Mouse (Mus musculus): ENCODE data around the gene Tec.

Gene Tec

GRCm38 (mm10) chr5:72784719-72785118, 83.6 kb downstream of the Tec start:
- DNase-seq (ENCODE audit: low spot score in 2 of 2) = no peak

GRCm38 (mm10) chr5:72783957-72784356, 84.3 kb downstream of the Tec start:
- DNase-seq (ENCODE audit: low spot score in 2 of 2) = no peak

DNA sequence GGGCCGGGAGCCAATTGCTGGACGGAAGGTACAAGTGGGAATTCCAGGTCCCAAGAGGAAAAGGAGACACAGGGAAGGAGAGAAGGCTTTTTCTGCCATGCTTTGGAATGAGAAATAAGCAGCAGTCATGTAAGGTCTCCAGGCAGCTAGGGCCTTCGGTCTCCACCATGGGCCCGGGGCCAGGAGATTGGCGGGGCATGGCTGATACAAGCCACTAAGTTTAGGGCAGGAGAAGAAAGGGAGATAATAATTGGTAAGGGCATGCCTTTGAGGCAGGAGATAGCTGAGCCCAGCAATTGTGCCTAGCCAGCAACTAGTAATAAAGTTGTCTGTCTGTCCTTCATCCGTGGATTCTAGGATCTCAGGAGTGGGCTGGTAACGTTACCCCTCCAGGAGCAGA, 85.2 kb downstream of the Tec start:
- DNase-seq (ENCODE audit: low spot score in 2 of 2) = no peak

- no peak for DNase-seq (ENCODE audit: low spot score in 2 of 2)
These were observed 86.5 kb downstream of the Tec start for GRCm38 (mm10) chr5:72781776-72782175.

DNA sequence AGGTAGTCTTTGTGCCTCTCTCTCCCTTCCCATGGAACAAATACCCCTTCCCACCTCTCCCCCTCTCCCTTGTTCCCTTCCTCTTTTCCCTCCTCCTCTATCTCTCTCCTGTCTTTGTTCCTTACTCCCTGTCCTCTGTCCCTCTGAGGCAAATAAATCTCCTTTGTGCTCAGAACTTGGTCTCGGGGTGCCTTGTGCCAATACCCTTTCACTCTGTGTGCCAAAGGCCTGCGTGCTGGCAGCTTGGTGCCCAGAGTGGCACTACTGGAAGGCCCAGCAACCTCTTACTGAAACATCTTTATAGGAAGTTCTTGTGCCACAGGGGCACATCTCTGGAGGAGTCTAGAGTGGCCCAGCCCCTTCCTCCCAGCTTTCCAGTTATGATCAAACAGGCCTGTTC, 91.7 kb downstream of the Tec start:
- DNase-seq (ENCODE audit: low spot score in 2 of 2) = no peak

- no peak for DNase-seq (ENCODE audit: low spot score in 2 of 2)
These were observed 92.2 kb downstream of the Tec start for GRCm38 (mm10) chr5:72776127-72776526.

- DNase-seq (ENCODE audit: low spot score in 2 of 2) = no peak
These were observed 98.4 kb downstream of the Tec start for GRCm38 (mm10) chr5:72769841-72770240.

DNA sequence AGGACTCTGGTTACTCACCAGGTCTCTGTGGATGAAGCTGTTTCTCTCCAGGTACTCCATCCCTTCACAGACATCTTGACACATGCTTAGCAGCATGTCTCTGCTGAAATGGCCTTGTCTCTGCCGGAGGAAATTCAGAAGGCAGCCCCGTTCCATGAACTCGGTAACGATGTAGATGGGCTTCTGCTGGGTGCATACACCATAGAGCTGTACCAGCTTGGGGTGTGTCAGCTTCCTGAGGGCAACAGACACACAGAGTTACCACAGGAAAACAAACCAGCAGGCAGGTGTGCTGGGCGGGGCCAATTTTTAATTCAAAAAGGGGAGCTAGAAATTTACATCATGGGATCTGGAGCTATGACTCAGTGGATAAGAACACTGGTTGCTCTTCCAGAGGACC, 104.7 kb downstream of the Tec start:
- DNase-seq (ENCODE audit: low spot score in 2 of 2) = no peak

GRCm38 (mm10) chr5:72763025-72763424, 105.3 kb downstream of the Tec start:
- no peak for DNase-seq (ENCODE audit: low spot score in 2 of 2)

GRCm38 (mm10) chr5:72761758-72762157, 106.5 kb downstream of the Tec start:
- DNase-seq (ENCODE audit: low spot score in 2 of 2) = no peak

DNA sequence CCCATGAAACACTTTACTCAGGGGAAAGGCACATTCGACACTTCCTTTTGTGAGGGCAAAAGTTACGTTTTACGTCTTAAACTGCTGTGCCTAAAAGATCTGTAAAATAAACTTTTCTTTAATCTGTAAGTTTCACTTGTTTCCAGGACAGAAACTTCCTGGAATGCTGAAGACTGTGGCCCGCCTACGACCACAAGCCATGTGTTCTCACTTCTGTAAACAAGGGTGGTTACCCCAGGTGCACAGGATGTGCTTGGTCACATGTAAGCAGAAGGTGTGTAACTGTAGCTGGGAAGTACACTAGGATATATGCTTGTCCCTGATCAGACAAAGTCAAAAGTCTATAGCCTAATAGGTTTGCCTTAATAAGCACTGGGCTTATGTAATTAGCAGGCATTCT, 107.0 kb downstream of the Tec start:
- DNase-seq (ENCODE audit: low spot score in 2 of 2) = no peak

DNA sequence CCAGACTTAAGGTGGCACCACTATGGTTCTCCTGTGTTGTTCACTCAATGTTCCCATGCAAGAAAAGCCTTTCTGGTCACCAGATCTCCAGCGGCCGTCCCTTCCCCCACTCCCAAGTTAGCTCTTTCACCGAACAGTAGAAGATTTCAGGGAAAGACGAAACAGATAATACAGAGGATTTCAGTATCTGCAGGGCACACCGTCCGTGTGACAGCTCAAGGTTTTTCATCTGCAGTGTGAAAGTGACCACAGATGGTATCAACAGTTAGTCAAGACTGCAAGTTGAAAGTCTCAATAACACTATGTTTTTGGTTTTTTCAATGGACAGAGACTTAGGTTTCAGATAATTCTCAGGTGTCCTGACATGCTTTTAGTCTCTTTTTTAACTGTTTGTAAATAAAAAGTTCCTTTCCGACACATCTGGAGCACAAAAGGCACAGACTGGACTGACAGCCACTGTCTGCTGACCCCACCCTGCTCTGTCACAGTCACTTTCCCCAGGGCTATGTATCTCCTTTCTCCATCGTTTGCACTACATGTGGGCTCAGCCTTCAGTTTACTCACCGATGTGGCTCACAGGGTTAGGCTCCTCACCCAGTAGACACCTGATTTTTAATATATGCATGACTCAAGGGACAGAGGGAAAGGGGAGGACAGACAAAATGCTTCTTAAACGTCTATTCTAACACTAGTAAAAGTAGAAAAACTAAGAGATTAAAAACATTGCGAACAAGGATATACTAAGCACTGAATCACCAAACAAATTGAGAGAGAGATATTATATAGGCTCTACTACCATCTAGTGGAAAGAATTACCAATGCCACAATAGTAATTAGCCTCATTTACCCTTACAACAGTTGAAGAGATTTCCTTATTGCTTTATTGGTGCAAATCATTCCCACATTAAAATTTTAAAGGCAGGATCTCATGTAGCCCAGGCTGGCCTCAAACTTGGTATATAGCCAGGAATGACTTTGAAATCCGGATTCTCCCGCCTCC, 109.1 kb downstream of the Tec start:
- no peak for DNase-seq (ENCODE audit: low spot score in 2 of 2)

DNA sequence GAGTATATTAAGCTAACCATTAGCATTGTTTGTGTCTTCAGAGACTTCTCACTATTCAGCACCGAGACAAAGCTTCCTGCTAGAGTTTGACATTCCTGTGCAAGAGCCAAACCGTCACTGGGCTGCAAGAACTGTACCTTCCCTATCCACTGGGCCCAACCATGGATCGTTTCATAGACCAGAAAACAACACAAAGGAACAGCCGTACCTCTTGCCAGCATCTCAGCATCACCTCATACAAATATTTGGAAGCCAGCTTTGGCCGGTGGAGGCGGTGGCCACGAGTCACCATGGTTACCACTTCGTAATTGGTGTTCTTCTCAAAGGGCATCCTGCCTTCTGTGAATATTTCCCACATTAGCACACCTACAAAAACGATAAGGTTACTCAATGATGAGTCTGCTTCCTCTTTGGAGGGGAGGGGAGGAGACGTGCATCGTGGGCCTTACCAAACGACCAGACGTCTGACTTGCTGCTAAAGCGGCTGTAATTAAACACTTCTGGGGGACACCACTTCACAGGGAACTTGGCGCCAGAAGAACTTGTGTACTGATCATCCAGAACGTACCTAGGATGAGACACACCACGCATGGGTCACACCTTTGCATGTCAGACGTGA, 111.0 kb downstream of the Tec start:
- DNase-seq (ENCODE audit: low spot score in 2 of 2) = no peak

- peak; percentile 75 to 88 for DNase-seq (ENCODE audit: low spot score in 2 of 2)
These were observed 112.3 kb downstream of the Tec start for GRCm38 (mm10) chr5:72755941-72756340.

DNA sequence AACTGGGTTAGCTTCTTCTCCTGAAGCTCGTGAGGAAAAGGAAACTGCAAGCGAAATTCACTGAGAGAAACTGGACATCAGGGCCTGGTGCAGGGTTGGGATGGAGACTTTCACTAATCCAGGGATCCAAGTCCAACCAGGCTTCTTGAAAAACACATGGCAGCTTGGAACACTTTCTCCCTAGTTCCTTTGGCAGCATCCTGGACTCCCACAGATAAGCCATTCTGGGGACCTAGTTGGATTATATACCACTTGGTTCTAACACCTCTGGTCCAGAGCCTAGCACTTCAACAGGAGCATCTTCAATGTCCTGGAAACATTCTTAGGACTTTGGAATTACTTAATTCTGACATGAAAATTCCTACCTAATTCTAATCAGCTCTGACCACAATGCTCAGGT, 113.2 kb downstream of the Tec start:
- DNase-seq (ENCODE audit: low spot score in 2 of 2) = no peak

- DNase-seq (ENCODE audit: low spot score in 2 of 2) = no peak
These were observed 115.7 kb downstream of the Tec start, which contains the start of gene Txk for GRCm38 (mm10) chr5:72752585-72752984. Gene Txk (minus strand): TSS chr5:72752777.

GRCm38 (mm10) chr5:72751056-72751758, 117.1 kb downstream of the Tec start:
- DNase-seq (ENCODE audit: low spot score in 2 of 2) = no peak

GRCm38 (mm10) chr5:72750226-72750625, 118.1 kb downstream of the Tec start:
- DNase-seq (ENCODE audit: low spot score in 2 of 2) = no peak

DNA sequence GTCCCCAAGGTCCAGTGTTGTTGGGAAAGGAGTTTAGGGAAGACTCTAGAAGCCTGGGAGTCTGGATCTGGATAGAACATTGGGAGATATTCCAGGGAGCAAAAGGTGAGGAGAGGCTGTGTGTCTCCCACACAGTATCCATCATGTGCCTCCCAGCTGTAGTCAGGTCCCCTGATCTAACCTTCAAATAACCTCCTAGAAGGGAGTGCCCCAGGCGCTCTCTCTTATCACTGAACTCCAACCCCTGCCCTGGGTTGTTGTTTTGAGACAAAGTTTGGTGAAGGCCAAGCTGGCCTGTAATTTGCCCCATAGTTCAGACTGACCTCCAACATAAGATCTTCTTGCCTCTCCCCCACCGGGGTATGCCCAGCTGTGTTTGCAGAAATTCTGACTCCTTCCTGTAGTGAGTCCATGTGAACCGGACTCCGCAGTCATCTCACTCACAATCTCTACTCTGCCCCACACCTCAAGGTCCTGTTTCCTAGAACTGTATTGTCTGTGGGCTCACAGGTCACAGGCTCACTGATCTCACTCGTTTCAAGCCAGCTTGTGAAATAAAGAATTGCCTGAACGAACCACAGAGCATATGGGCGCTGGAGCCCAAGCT, 119.5 kb downstream of the Tec start:
- no peak for DNase-seq (ENCODE audit: low spot score in 2 of 2)

DNA sequence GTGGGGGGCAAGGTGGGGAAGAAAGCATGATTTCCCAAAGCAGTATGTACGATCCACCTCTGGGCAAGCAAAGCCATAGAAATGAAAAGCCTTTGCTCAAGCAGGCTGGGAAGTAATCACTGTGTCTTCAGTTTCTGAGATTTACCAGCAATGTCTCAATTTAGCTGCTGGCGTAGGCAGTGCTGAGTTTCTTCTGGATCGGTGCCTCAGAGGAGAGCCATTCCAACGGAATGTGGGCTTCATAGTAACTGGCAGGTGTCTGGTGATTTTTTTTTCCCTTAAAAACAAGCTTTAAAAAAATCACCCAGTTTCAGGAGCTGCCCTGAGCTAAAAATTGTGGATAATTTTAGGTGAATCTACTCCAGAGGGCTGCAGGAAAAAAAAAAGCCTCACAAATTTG, 120.9 kb downstream of the Tec start:
- peak; percentile 81 to 90 for DNase-seq (ENCODE audit: low spot score in 2 of 2)

- no peak for DNase-seq (ENCODE audit: low spot score in 2 of 2)
These were observed 121.8 kb downstream of the Tec start for GRCm38 (mm10) chr5:72746461-72746860.

DNA sequence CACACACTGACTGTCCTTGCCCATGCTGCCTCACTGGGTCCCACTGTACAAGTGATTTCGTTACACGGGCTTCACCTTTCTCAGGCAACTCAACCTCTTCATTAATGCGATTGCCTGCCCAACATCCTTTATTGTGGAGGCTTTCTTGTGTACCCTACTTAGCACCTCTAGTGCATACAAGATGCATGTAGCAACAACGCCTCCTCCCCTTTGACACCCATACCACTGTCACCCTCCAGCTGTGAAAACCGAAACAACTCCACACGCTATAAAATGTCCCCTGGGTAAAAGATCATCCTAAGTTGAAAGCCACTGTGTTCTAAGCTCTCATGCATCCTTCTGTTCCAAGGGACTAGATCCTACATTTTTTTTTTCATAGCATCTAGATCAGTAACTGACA, 125.2 kb downstream of the Tec start:
- DNase-seq (ENCODE audit: low spot score in 2 of 2) = no peak

Measured in right cerebral cortex, postnatal 10 days (tissue).